ENCODE assay signal across 8 mouse cellular contexts in genomic region chr1:167211979-167212614, GRCm38 (mm10).
DNase-seq lines count a peak whose midpoint lies in the region; ATAC-seq and TF ChIP-seq lines count a peak whose summit lies in the region.

No protein-coding gene starts in this region.

- DNase-seq in CD8-positive naive resting alpha-beta T cell, adult 2 months (ENCODE audit: low read depth in 2 of 2, low spot score in 2 of 2): peak; percentile 34 to 55
- DNase-seq in adipocyte (ENCODE audit: low spot score): peak; percentile 65
- DNase-seq in heart, postnatal 10 days: peak; percentile 63 to 79
- peak; percentile 60 for DNase-seq in kidney, postnatal 14 days
- peak; percentile 3 to 38 (median 6) for DNase-seq in liver, embryonic 14.5 days (ENCODE audit: low read depth in 3 of 3, low spot score in 3 of 3)
- peak; percentile 68 for DNase-seq in thymus, postnatal 4 days

- no peaks in the 10 kb centered on the region for H3K36me3 ChIP-seq in liver, embryonic 14.5 days (replicated peaks; ENCODE audit: control insufficient read depth, insufficient read depth, low read depth)
- no peaks in the 10 kb centered on the region for H3K36me3 ChIP-seq in neural tube, embryonic 13.5 days

- H3K27me3 ChIP-seq in liver, embryonic 14.5 days (ENCODE audit: control insufficient read depth, insufficient read depth, low read length): no peaks in the 10 kb centered on the region
- H3K27me3 ChIP-seq in neural tube, embryonic 13.5 days: no peaks in the 10 kb centered on the region

- H3K9me3 ChIP-seq in liver, embryonic 14.5 days (ENCODE audit: control insufficient read depth, low read length): no peaks in the 10 kb centered on the region
- H3K9me3 ChIP-seq in neural tube, embryonic 13.5 days: no peaks in the 10 kb centered on the region

- no peak overlapping the region for H3K9ac ChIP-seq in liver, embryonic 14.5 days (replicated peaks)
- H3K9ac ChIP-seq in neural tube, embryonic 13.5 days: no peak overlapping the region

- intact Hi-C loops in heart, postnatal 10 days (cut with DNase I): loop anchor here (1.0 to 5.0 kb wide), 4 partner anchors 209 to 780 kb away; no protein-coding TSS in a partner anchor

- no peak overlapping the region for H3K27ac ChIP-seq in cortical plate, adult 2 months (ENCODE audit: insufficient read depth, low read length)
- no peak overlapping the region for H3K27ac ChIP-seq in liver, embryonic 14.5 days
- H3K27ac ChIP-seq in neural tube, embryonic 13.5 days (replicated peaks): no peak overlapping the region

- no peak overlapping the region for H3K4me3 ChIP-seq in cortical plate, adult 2 months (ENCODE audit: insufficient read depth, low read length)
- no peak overlapping the region for H3K4me3 ChIP-seq in liver, embryonic 14.5 days (ENCODE audit: insufficient read depth in 1 of 2, low read depth in 2 of 2, low read length in 2 of 2)
- no peak overlapping the region for H3K4me3 ChIP-seq in neural tube, embryonic 13.5 days

- WGBS in liver, embryonic 14.5 days (ENCODE audit: insufficient replicate concordance): 25% methylated on average over 7 of the region's 7 CpGs
- 31% methylated on average over 7 of the region's 7 CpGs for WGBS in neural tube, embryonic 13.5 days

- TF ChIP-seq POLR2A in cortical plate, adult 2 months (IDR thresholded peaks at IDR 0.05; ENCODE audit: extremely low read depth, insufficient read depth, low read length): no peak

- H3K4me2 ChIP-seq in liver, embryonic 14.5 days (ENCODE audit: low read depth): no peak overlapping the region
- peak overlapping the region; percentile 35 for H3K4me2 ChIP-seq in neural tube, embryonic 13.5 days

- no peak for TF ChIP-seq EP300 in liver, embryonic 14.5 days (IDR thresholded peaks at IDR 0.05; ENCODE audit: low read depth)

- no peaks in the 10 kb centered on the region for H3K4me1 ChIP-seq in cortical plate, adult 2 months (ENCODE audit: control insufficient read depth, insufficient read depth, low read length)
- no peaks in the 10 kb centered on the region for H3K4me1 ChIP-seq in liver, embryonic 14.5 days (replicated peaks; ENCODE audit: control insufficient read depth in 2 of 2, insufficient read depth in 2 of 2, low read length in 1 of 2)
- peaks cover 6% of the 10 kb centered on the region; the same call in 1 of the 2 replicates for H3K4me1 ChIP-seq in neural tube, embryonic 13.5 days (replicated peaks)

- peak; percentile 80 for TF ChIP-seq CTCF in cortical plate, adult 2 months (IDR thresholded peaks at IDR 0.05; ENCODE audit: extremely low read depth, insufficient read depth, low read length)
- peak; percentile 84 for TF ChIP-seq CTCF in liver, embryonic 14.5 days (IDR thresholded peaks at IDR 0.05; ENCODE audit: low read depth)

- 0 out of 2 replicates have a peak, but pooled peaks have one; percentile 21 for ATAC-seq in liver, embryonic 14.5 days (ENCODE audit: insufficient read depth)
- peak; percentile 66; the same call in 1 of the 2 replicates for ATAC-seq in neural tube, embryonic 13.5 days (ENCODE audit: low read depth)

Comparison
In these comparisons a context has a peak if more than half of its experiments do, and no peak if none do; other contexts are left out.
1. DNase-seq: peak in every context shown above with its lines; median percentile 71 in heart, postnatal 10 days; 68 in thymus, postnatal 4 days; 65 in adipocyte; 60 in kidney, postnatal 14 days; 44 in CD8-positive naive resting alpha-beta T cell, adult 2 months; 6 in liver, embryonic 14.5 days.